Mouse (Mus musculus): ENCODE data around the gene Tmem267.

DNA sequence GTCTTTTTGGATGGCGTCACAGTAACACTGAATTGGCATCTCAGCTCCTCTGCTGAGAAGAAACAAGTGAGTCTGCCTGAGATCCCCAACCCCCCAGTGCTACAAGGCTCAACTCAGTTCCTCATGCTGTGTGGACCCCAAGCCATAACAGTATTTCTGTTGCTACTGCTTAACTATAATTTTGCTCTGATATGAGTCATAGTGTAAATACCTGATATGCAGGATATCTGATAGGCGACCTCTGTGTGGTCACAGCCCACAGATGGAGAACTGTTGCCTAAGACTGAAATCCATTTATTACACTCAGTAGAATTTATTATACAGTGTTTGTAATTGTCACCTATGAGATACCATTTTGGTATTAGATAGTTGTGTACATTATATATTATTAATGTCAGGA, 10.1 kb upstream of the Tmem267 start:
- TF ChIP-seq CTCF (conservative IDR thresholded peaks at IDR 0.05; ENCODE audit: low read length) (no peak), NANOG (IDR thresholded peaks at IDR 0.05; ENCODE audit: borderline replicate concordance, low read length) (no peak), POU5F1 (IDR thresholded peaks at IDR 0.05; ENCODE audit: borderline replicate concordance, low read length) (no peak)
